9 mouse cellular contexts compared by ENCODE assay signal in genomic region chr3:81058527-81059031, GRCm38 (mm10). TPM values are rescaled to one million over a fixed set of nuclear protein-coding genes. Genes with fewer than 3 reads are reported as not detected.
A peak's percentile ranks its signal among the peaks of the same experiment; 100 is the strongest.
DNase-seq lines count a peak whose midpoint lies in the region; ATAC-seq and TF ChIP-seq lines count a peak whose summit lies in the region.
"Had no signal": no experiment of that assay in that cellular context is flagged by ENCODE, and none has a peak within 500 bp of the region (broad histone marks: within the 10 kb centered on the region; RNA-seq: fewer than 3 reads in every experiment).

No protein-coding gene starts in this region.

- ATAC-seq in Patski = peak; percentile 99
- peak; percentile 50; the same call in 1 of the 2 replicates for ATAC-seq in midbrain, embryonic 13.5 days

- H3K36me3 ChIP-seq in kidney, adult 2 months (ENCODE audit: control insufficient read depth, insufficient read depth, low read length) = no peaks in the 10 kb centered on the region
- H3K36me3 ChIP-seq in midbrain, embryonic 13.5 days = no peaks in the 10 kb centered on the region

- H3K27ac ChIP-seq in kidney, adult 2 months (ENCODE audit: insufficient read depth, low read depth, low read length) = peak overlapping the region; percentile 91
- H3K27ac ChIP-seq in midbrain, embryonic 13.5 days = no peak overlapping the region

- no peaks in the 10 kb centered on the region for H3K27me3 ChIP-seq in Patski
- H3K27me3 ChIP-seq in kidney, adult 2 months (replicated peaks; ENCODE audit: control insufficient read depth, insufficient read depth, low read length) = no peaks in the 10 kb centered on the region
- no peaks in the 10 kb centered on the region for H3K27me3 ChIP-seq in midbrain, embryonic 13.5 days

- intact Hi-C loops in gastrocnemius, postnatal 36 days (cut with DNase I) = no loop called here

- peak; percentile 56 for DNase-seq in kidney, adult 11 months
- no peak for DNase-seq in kidney, adult 18-20 months
- peak; percentile 88 for DNase-seq in Patski (ENCODE audit: low read depth, low spot score)
- DNase-seq in kidney, adult 2 months = peak; percentile 79
- DNase-seq in urinary bladder, postnatal 25 days (ENCODE audit: low spot score) = no peak
- no peak for DNase-seq in heart, postnatal 4 days
- no peak for DNase-seq in gastrocnemius, postnatal 36 days

- in situ Hi-C loops in Patski (cut with MboI; ENCODE audit: low pct_unique_long_range_greater_than_20kb) = no loop called here

- H3K9ac ChIP-seq in midbrain, embryonic 13.5 days (replicated peaks) = no peak overlapping the region

- WGBS in kidney, adult 2 months = 10% methylated on average over 4 of the region's 4 CpGs
- WGBS in midbrain, embryonic 13.5 days = 35% methylated on average over 4 of the region's 4 CpGs

- TF ChIP-seq POLR2A in kidney, adult 2 months (IDR thresholded peaks at IDR 0.05; ENCODE audit: low read depth, low read length) = no peak

- no peak overlapping the region for H3K4me2 ChIP-seq in midbrain, embryonic 13.5 days (replicated peaks)

- H3K4me3 ChIP-seq in kidney, adult 2 months (ENCODE audit: insufficient read depth, low read depth, low read length) = no peak overlapping the region
- no peak overlapping the region for H3K4me3 ChIP-seq in midbrain, embryonic 13.5 days (replicated peaks)

- TF ChIP-seq CTCF in Patski (IDR thresholded peaks at IDR 0.05) = no peak
- TF ChIP-seq CTCF in kidney, adult 2 months (conservative IDR thresholded peaks at IDR 0.05; ENCODE audit: insufficient read depth, insufficient read length, low read depth, low read length) = no peak

- H3K4me1 ChIP-seq in kidney, adult 2 months (ENCODE audit: control insufficient read depth, insufficient read depth, low read length) = peaks cover 9% of the 10 kb centered on the region
- peaks cover 7% of the 10 kb centered on the region; the same call in 1 of the 2 replicates for H3K4me1 ChIP-seq in midbrain, embryonic 13.5 days (replicated peaks)

- H3K9me3 ChIP-seq in midbrain, embryonic 13.5 days = no peaks in the 10 kb centered on the region

- POLR2A ChIA-PET in Patski (lab: Charles Lee) = interaction anchor here (0.7 kb wide), 1 partner anchor 85 kb away, joined by 3 read pairs; no protein-coding TSS in a partner anchor

- CTCF ChIA-PET in Patski (lab: Charles Lee) = interaction anchor here (1.3 kb wide), 1 partner anchor 17 kb away, joined by 3 read pairs; no protein-coding TSS in a partner anchor

RNA-seq across cellular contexts. Expression of gene Pdgfc, which starts 22.4 kb away (rescaled TPM):
- polyA plus RNA-seq in Patski (2021) = 34.7 TPM
- polyA plus RNA-seq in kidney, adult 2 months (2012; rRNA removed) = 6.8 and 7.3 TPM in 2 replicates
- 4.0 and 4.6 TPM in 2 replicates for polyA plus RNA-seq in midbrain, embryonic 13.5 days (2015; fragmentation: Nextera tagmentation; extraction: Ambion mirVana)
- total RNA-seq in heart, postnatal 4 days (2021) = 1 to 10 TPM; 3.9 to 4.5 TPM
- 1 to 10 TPM; 1.3 to 1.6 TPM for total RNA-seq in gastrocnemius, postnatal 36 days (2021)
- total RNA-seq: MEL had no signal

Comparison
In these comparisons a context has a peak if more than half of its experiments do, and no peak if none do; other contexts are left out.
1. DNase-seq: peak in kidney, adult 11 months (single experiment), Patski (single experiment) and kidney, adult 2 months (single experiment); none in kidney, adult 18-20 months (single experiment), urinary bladder, postnatal 25 days (single experiment), heart, postnatal 4 days (single experiment) and gastrocnemius, postnatal 36 days (0 of 2).